Mouse (Mus musculus) heart, embryonic 14.5 days (tissue): ENCODE results near the gene Usp16. TPM values are rescaled to one million over a fixed set of nuclear protein-coding genes. Genes with fewer than 3 reads are reported as not detected.

ENCODE experiments used
- ATAC-seq: fragments of 200-750 bp; cut with Nextera tagmentation; 2 replicates; pipeline ENCODE4 v1.8.0; 2017; ENCODE audit warnings: low read depth, moderate TSS enrichment; ENCODE audit not compliant: insufficient number of reproducible peaks, insufficient read depth, low FRiP score
- H3K27ac ChIP-seq, 2 experiments: fragments of 200-500 bp in 1 of 2; fragments of 300-500 bp in 1 of 2; sonication (generic) in 1 of 2; replicated peaks in 1 of 2; 2 replicates each; pipeline ENCODE4 v1.5.1; 2012 to 2014; ENCODE audit warnings: low read depth in 2 of 2, low read length in 2 of 2, control low read depth in 1 of 2, mild to moderate bottlenecking in 1 of 2, mixed read lengths in 1 of 2; ENCODE audit not compliant: control insufficient read depth in 1 of 2, insufficient read depth in 1 of 2
- H3K27me3 ChIP-seq: fragments of 300-500 bp; sonication (generic); 2 replicates; pipeline ENCODE4 v1.6.1; 2014; ENCODE audit warnings: mild to moderate bottlenecking, low read length, control low read depth; ENCODE audit not compliant: control insufficient read depth, insufficient read depth
- H3K36me3 ChIP-seq: fragments of 300-500 bp; sonication (generic); 2 replicates; pipeline ENCODE4 v1.6.1; 2014; ENCODE audit warnings: mild to moderate bottlenecking, control low read depth, low read length, mixed read lengths; ENCODE audit not compliant: control insufficient read depth, insufficient read depth
- H3K4me1 ChIP-seq, 2 experiments: fragments of 200-500 bp in 1 of 2; fragments of 300-500 bp in 1 of 2; sonication (generic) in 1 of 2; 2 replicates each; pipeline ENCODE4 v1.6.1; 2012 to 2014; ENCODE audit warnings: low read length in 2 of 2, control low read depth in 1 of 2, mixed read lengths in 1 of 2; ENCODE audit not compliant: control insufficient read depth in 2 of 2, insufficient read depth in 2 of 2
- H3K4me2 ChIP-seq: fragments of 300-500 bp; sonication (generic); 2 replicates; pipeline ENCODE4 v1.6.1; 2014; ENCODE audit warnings: mild to moderate bottlenecking, low read length
- H3K4me3 ChIP-seq, 2 experiments: fragments of 200-500 bp in 1 of 2; fragments of 300-500 bp in 1 of 2; sonication (generic) in 1 of 2; 2 replicates each; pipeline ENCODE4 v1.5.1; 2012 to 2014; ENCODE audit warnings: low read length in 2 of 2, mild to moderate bottlenecking in 2 of 2, control low read depth in 1 of 2, low read depth in 1 of 2, moderate library complexity in 1 of 2; ENCODE audit not compliant: control insufficient read depth in 1 of 2, insufficient read depth in 1 of 2
- H3K9ac ChIP-seq: fragments of 300-500 bp; sonication (generic); 2 replicates; pipeline ENCODE4 v1.6.1; 2014; ENCODE audit warnings: mild to moderate bottlenecking, low read length
- H3K9me3 ChIP-seq: fragments of 300-500 bp; sonication (generic); 2 replicates; pipeline ENCODE4 v1.6.1; 2016; ENCODE audit warnings: low read length, control low read depth; ENCODE audit not compliant: control insufficient read depth
- WGBS: fragments of 180-500 bp; shearing (Covaris S2); extraction: QIAGEN DNeasy Blood & Tissue Kit; methylation state at CpG from one replicate; pipeline ENCODE4 v1.1.7; 2014; 5-methylcytosine and 5-hydroxymethylcytosine counted together
- polyA plus RNA-seq: library from polyadenylated mRNA; unstranded; fragments of >200 nt; fragmentation: Nextera tagmentation; extraction: Ambion mirVana; gene quantifications from 2 replicates; pipeline ENCODE4 v1.2.1, GENCODE M21; 2014

Gene Usp16
- polyA plus RNA-seq, 1 experiment from 2014 or later: 39.1 TPM

DNA sequence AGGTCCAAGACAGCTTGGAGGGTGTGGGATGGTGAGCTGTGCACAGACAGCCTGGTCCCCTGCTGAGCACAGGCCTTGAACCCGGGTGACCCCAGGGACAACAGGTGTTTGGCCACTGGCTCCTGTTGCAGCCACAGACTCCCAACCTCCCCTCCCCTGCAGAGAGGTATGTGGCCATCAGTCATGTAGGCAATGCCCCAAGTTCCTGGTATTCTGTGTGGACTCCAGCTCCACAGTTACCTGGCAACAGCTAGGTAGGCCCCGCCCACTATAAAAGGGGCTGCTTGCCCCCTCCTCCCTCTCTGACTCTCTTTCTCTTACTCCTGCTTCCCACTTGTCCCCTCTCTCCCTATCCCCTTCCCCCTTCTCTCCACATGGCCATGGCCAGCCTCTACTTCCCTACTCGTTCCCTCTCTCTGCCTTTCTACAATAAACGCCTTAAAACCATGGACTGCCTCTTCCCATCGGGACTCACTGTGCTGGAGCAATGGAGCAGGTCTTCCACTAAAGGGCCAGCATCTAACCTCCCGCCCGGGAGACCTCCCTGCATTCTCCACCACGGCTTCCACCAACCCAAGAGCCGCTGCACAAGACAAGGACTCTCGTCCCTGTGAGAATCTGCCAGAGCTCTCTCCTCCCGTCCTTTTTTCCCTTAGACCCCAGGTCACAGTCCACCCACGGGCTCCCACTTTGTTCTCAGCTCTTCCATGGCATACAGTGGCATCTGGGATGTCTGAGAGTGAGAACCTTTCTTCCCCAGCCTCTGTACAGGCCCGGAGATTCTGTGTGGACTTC is 18.9 kb upstream of the Usp16 start:
- Histone ChIP-seq H3K4me3 (no peak overlapping the region), H3K36me3 (peaks cover 13% of the 10 kb centered on the region), H3K4me2 (no peak overlapping the region), H3K9me3 (no peaks in the 10 kb centered on the region), H3K9ac (no peak overlapping the region), H3K27me3 (no peaks in the 10 kb centered on the region), H3K27ac (no peak overlapping the region), H3K4me1 (peaks cover 0 to 15% of the 10 kb centered on the region in 2 experiments; a peak in 3 of 4 replicates)
- no peak for ATAC-seq
- WGBS: 80% methylated on average over 13 of the region's 13 CpGs

DNA sequence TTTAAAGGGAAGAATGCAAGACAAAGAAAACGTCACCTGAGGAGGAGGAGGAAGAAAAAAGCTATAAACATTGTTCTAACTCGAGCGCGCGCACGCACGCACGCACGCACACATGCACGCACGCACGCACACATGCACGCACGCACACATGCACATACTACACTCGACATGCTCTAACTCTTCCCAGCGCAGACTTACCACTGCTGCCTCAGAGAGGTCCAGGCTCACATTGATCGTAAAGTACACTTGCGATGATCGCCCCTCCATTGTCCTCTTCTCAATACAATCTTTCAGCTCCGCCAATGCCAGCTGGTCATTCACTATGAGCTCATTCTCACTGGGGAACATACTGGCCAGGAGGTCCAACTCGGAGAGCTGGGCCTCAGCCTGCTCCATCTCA is 17.4 kb upstream of the Usp16 start:
- no peaks in the 10 kb centered on the region for H3K27me3 ChIP-seq
- no peak overlapping the region for H3K9ac ChIP-seq
- 91% methylated on average over 21 of the region's 21 CpGs for WGBS
- no peak overlapping the region for H3K27ac ChIP-seq
- no peaks in the 10 kb centered on the region for H3K9me3 ChIP-seq
- peaks cover 6 to 11% of the 10 kb centered on the region in 2 experiments for H3K4me1 ChIP-seq
- peaks cover 13% of the 10 kb centered on the region for H3K36me3 ChIP-seq
- no peak overlapping the region for H3K4me2 ChIP-seq
- H3K4me3 ChIP-seq: no peak overlapping the region
- no peak for ATAC-seq

DNA sequence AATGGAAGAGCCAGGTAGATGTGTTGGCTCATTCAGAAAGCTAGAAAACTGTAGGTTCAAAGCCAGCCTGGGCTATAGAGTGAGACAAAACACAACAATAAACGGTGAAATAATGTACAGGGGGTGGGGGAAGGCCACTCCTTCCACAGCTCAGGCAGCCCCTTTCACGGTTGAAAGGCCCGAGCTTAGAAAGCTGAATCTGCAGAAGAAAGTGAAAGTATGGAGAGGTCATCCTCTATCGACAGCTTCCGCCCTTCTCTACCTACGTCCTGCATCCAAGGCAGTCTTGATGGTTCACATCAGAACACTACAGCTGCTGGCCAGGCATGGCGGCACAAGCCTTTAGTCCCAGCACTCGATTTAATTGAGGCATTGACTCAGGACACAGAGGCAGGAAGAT is 15.8 kb upstream of the Usp16 start:
- H3K36me3 ChIP-seq: peaks cover 13% of the 10 kb centered on the region
- no peaks in the 10 kb centered on the region for H3K9me3 ChIP-seq
- H3K9ac ChIP-seq: no peak overlapping the region
- no peak for ATAC-seq
- H3K4me3 ChIP-seq: no peak overlapping the region
- H3K4me1 ChIP-seq: peaks cover 6 to 11% of the 10 kb centered on the region in 2 experiments
- H3K4me2 ChIP-seq: no peak overlapping the region
- no peaks in the 10 kb centered on the region for H3K27me3 ChIP-seq
- 91% methylated on average over 8 of the region's 8 CpGs for WGBS
- H3K27ac ChIP-seq: no peak overlapping the region

DNA sequence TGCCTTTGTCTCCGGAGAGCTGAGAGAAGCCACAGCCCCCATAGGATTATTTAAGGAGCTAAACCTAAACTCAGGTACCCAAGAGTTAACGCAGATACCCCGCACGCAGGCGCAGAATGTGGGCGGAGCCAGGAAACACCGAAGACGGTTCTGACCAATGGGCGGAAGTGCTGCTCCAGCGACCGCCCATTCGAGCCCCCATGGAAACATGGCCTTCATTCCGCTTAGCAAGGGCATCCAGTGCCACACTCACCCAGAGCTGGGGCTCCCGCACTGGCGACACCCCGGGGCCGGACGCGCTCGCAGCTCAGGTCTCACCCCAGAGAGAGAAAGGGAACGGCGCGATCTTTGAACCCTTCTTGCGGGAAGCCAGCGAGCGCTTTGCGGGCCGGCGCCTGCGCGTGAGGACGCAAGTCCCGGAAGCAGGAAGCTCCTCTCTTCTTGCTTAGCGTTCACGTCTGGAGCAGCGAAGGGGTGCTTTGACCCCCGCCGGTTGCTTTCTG is 14.3 kb upstream of the Usp16 start, which contains the start of gene Rwdd2b:
Gene Rwdd2b (minus strand): TSS at position 390 of the 503 bp plus-strand sequence.
- H3K4me2 ChIP-seq: peak within 1 kb of the TSS; percentile 70

DNA sequence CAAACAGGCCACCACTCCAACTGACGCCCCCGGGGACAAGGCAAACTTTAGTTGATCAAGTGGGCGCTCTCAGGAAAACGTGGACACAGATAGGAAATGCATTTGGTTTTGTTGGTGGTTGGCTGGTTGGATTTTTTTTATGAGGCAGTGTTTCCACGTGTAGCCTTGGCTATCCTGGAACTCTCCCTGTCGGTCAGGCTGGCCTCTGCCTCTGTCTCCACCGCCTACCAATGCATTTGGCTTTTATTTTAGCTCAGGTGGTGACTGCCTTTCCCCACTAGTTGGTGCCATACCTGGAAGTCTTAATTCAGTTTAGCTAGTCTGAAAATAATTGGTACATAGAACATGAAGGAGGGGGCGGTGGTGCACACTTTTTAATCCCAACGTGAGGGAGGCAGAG is 13.4 kb upstream of the Usp16 start:
- WGBS: 24% methylated on average over 9 of the region's 9 CpGs
- peak overlapping the region; percentile 91 for H3K9ac ChIP-seq
- H3K27ac ChIP-seq: no peak overlapping the region
- peaks cover 6 to 11% of the 10 kb centered on the region in 2 experiments for H3K4me1 ChIP-seq
- no peak for ATAC-seq
- no peaks in the 10 kb centered on the region for H3K9me3 ChIP-seq
- peak overlapping the region; percentile 70 for H3K4me2 ChIP-seq
- peak overlapping the region; percentile 85 to 88 for H3K4me3 ChIP-seq
- no peaks in the 10 kb centered on the region for H3K27me3 ChIP-seq
- H3K36me3 ChIP-seq: peaks cover 5% of the 10 kb centered on the region

More for the DNA sequence above, 14.3 kb upstream of the Usp16 start, which contains the start of gene Rwdd2b:
- Histone ChIP-seq H3K9ac (peak within 1 kb of the TSS; percentile 91), H3K27me3 (no peaks in the 10 kb centered on the region), H3K4me1 (peaks cover 6 to 11% of the 10 kb centered on the region in 2 experiments), H3K4me3 (peak within 1 kb of the TSS; percentile 85 to 88), H3K9me3 (no peaks in the 10 kb centered on the region), H3K36me3 (peaks cover 7% of the 10 kb centered on the region), H3K27ac (peak within 1 kb of the TSS; percentile 89 to 92)
- ATAC-seq: peak; percentile 93
- whole genome bisulfite sequencing: under 1% methylated on average over 38 of the region's 38 CpGs

DNA sequence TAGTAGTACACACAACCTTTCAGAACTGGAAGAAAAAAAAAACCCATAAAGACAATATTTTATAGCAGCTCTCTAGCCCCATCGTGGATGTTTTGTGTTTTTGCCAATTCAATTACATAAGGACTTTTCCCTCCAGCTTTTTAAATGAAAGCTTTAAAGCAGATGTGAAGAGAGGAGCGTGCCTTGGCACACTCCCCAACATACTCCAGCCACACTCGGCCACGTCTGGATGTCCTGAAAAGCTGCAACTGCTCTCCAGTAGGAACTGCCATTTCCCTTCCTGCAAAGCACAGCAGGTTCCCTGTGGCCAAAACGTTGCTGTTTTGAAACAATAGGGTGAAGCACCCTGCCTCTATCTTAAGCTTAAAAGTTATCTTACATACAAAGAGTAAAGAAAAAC is 12.2 kb upstream of the Usp16 start:
- WGBS: 47% methylated on average over 5 of the region's 5 CpGs
- ATAC-seq: no peak
- peaks cover 6 to 11% of the 10 kb centered on the region in 2 experiments for H3K4me1 ChIP-seq

DNA sequence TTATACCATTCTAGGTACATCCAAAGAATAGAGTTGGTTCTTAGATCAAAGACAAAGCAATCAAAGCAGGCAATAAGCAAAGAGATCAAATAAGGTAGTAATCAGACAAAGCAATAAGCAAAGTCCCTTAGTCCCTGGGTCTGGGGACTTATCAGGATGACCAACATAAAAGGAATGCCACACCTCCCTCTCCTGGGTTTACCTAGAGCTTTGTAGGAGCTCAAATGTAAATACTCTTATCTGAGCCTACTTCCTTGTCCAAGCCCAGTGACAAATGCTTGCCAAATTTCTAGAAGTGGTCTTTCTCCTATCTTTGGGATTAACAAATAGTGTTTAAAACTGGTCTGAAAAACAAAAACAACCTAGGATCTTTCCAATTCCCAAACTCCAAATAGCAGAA is 11.3 kb upstream of the Usp16 start:
- no peak overlapping the region for H3K27ac ChIP-seq
- no peaks in the 10 kb centered on the region for H3K36me3 ChIP-seq

More for the DNA sequence above, 12.2 kb upstream of the Usp16 start:
- no peaks in the 10 kb centered on the region for H3K36me3 ChIP-seq
- no peaks in the 10 kb centered on the region for H3K9me3 ChIP-seq
- no peaks in the 10 kb centered on the region for H3K27me3 ChIP-seq
- no peak overlapping the region for H3K4me2 ChIP-seq
- no peak overlapping the region for H3K27ac ChIP-seq
- no peak overlapping the region for H3K9ac ChIP-seq
- H3K4me3 ChIP-seq: no peak overlapping the region

More for the DNA sequence above, 11.3 kb upstream of the Usp16 start:
- Histone ChIP-seq H3K4me2 (no peak overlapping the region), H3K9ac (no peak overlapping the region), H3K9me3 (no peaks in the 10 kb centered on the region), H3K27me3 (no peaks in the 10 kb centered on the region), H3K4me3 (no peak overlapping the region), H3K4me1 (peaks cover 6 to 11% of the 10 kb centered on the region in 2 experiments)
- no peak for ATAC-seq
